Comparison of ENCODE assay signal across 14 mouse cellular contexts in genomic region chr4:101552372-101552771, GRCm38 (mm10). TPM values are rescaled to one million over a fixed set of nuclear protein-coding genes. Genes with fewer than 3 reads are reported as not detected.
A peak's percentile ranks its signal among the peaks of the same experiment; 100 is the strongest.
DNase-seq lines count a peak whose midpoint lies in the region; ATAC-seq and TF ChIP-seq lines count a peak whose summit lies in the region.
"Had no signal": no experiment of that assay in that cellular context is flagged by ENCODE, and none has a peak within 500 bp of the region (broad histone marks: within the 10 kb centered on the region; RNA-seq: fewer than 3 reads in every experiment).

No protein-coding gene starts in this region.

- no peak overlapping the region for H3K4me3 ChIP-seq in embryonic facial prominence, embryonic 14.5 days (ENCODE audit: low read depth, low read length)
- H3K4me3 ChIP-seq in embryonic facial prominence, embryonic 10.5 days = no peak overlapping the region
- no peak overlapping the region for H3K4me3 ChIP-seq in left cerebral cortex, adult 2 months
- H3K4me3 ChIP-seq in hindbrain, embryonic 15.5 days = peak overlapping the region; percentile 66
- peak overlapping the region; percentile 62 for H3K4me3 ChIP-seq in neural tube, embryonic 13.5 days
- H3K4me3 ChIP-seq: limb, embryonic 12.5 days had no signal

- no peaks in the 10 kb centered on the region for H3K9me3 ChIP-seq in embryonic facial prominence, embryonic 14.5 days (ENCODE audit: control insufficient read depth, low read length)
- H3K9me3 ChIP-seq in embryonic facial prominence, embryonic 10.5 days = no peaks in the 10 kb centered on the region
- H3K9me3 ChIP-seq in hindbrain, embryonic 15.5 days = no peaks in the 10 kb centered on the region
- no peaks in the 10 kb centered on the region for H3K9me3 ChIP-seq in neural tube, embryonic 13.5 days
- H3K9me3 ChIP-seq: limb, embryonic 12.5 days had no signal

- intact Hi-C loops in left cerebral cortex, adult 2 months (cut with DNase I) = loop anchor here (5.0 kb wide), 1 partner anchor 55 kb away; no protein-coding TSS in a partner anchor

- H3K4me2 ChIP-seq in embryonic facial prominence, embryonic 14.5 days (ENCODE audit: low read depth, low read length) = no peak overlapping the region
- peak overlapping the region; percentile 68 for H3K4me2 ChIP-seq in hindbrain, embryonic 15.5 days
- peak overlapping the region; percentile 74 for H3K4me2 ChIP-seq in neural tube, embryonic 13.5 days
- H3K4me2 ChIP-seq: limb, embryonic 12.5 days had no signal

- H3K9ac ChIP-seq in embryonic facial prominence, embryonic 14.5 days (ENCODE audit: low read depth, low read length) = no peak overlapping the region
- 0 out of 2 replicates have a peak overlapping the region, but pooled peaks have one; percentile 25 for H3K9ac ChIP-seq in hindbrain, embryonic 15.5 days
- peak overlapping the region; percentile 44; the same call in 1 of the 2 replicates for H3K9ac ChIP-seq in neural tube, embryonic 13.5 days
- H3K9ac ChIP-seq: limb, embryonic 12.5 days had no signal

- no peak overlapping the region for H3K27ac ChIP-seq in embryonic facial prominence, embryonic 14.5 days (replicated peaks; ENCODE audit: low read depth, low read length)
- H3K27ac ChIP-seq in embryonic facial prominence, embryonic 10.5 days (replicated peaks) = no peak overlapping the region
- H3K27ac ChIP-seq in left cerebral cortex, adult 2 months = peak overlapping the region; percentile 86; the same call in 1 of the 2 replicates
- no peak overlapping the region for H3K27ac ChIP-seq in hindbrain, embryonic 15.5 days (replicated peaks)
- no peak overlapping the region for H3K27ac ChIP-seq in neural tube, embryonic 13.5 days (replicated peaks)
- H3K27ac ChIP-seq: limb, embryonic 12.5 days had no signal

- no peak for TF ChIP-seq CTCF in left cerebral cortex, adult 2 months (IDR thresholded peaks at IDR 0.05)

- no peaks in the 10 kb centered on the region for H3K36me3 ChIP-seq in embryonic facial prominence, embryonic 14.5 days (ENCODE audit: control insufficient read depth, insufficient read depth, low read length)
- H3K36me3 ChIP-seq in embryonic facial prominence, embryonic 10.5 days (replicated peaks) = no peaks in the 10 kb centered on the region
- H3K36me3 ChIP-seq in hindbrain, embryonic 15.5 days = no peaks in the 10 kb centered on the region
- H3K36me3 ChIP-seq in neural tube, embryonic 13.5 days = no peaks in the 10 kb centered on the region
- H3K36me3 ChIP-seq: limb, embryonic 12.5 days had no signal

- WGBS in embryonic facial prominence, embryonic 14.5 days = 17% methylated on average over 5 of the region's 5 CpGs
- WGBS in embryonic facial prominence, embryonic 10.5 days = 21% methylated on average over 5 of the region's 5 CpGs
- 10% methylated on average over 5 of the region's 5 CpGs for WGBS in hindbrain, embryonic 15.5 days
- 22% methylated on average over 5 of the region's 5 CpGs for WGBS in neural tube, embryonic 13.5 days

- peaks cover 23% of the 10 kb centered on the region for H3K27me3 ChIP-seq in embryonic facial prominence, embryonic 14.5 days (replicated peaks; ENCODE audit: control insufficient read depth, insufficient read depth, low read length)
- H3K27me3 ChIP-seq in embryonic facial prominence, embryonic 10.5 days (replicated peaks; ENCODE audit: low read depth, poor library complexity, severe bottlenecking) = peaks cover 38% of the 10 kb centered on the region
- no peaks in the 10 kb centered on the region for H3K27me3 ChIP-seq in hindbrain, embryonic 15.5 days
- no peaks in the 10 kb centered on the region; the same call in 1 of the 2 replicates for H3K27me3 ChIP-seq in neural tube, embryonic 13.5 days

- no peak for ATAC-seq in embryonic facial prominence, embryonic 14.5 days (ENCODE audit: low read depth)
- no peak for ATAC-seq in hindbrain, embryonic 15.5 days (ENCODE audit: low FRiP score, low read depth)
- no peak for ATAC-seq in neural tube, embryonic 13.5 days (ENCODE audit: low read depth)

- DNase-seq in embryonic facial prominence, embryonic 14.5 days (ENCODE audit: low spot score) = peak; percentile 12
- DNase-seq in embryonic facial prominence, embryonic 10.5 days (ENCODE audit: low spot score) = no peak
- peak in 1 of 2 experiments; percentile 25 for DNase-seq in left cerebral cortex, adult 2 months (ENCODE audit: extremely low spot score in 1 of 2, low spot score in 2 of 2)
- DNase-seq in left cerebral cortex, adult 11 months (ENCODE audit: low spot score) = no peak
- DNase-seq in layer of hippocampus, adult 18-20 months (ENCODE audit: low spot score in 2 of 2) = no peak
- no peak for DNase-seq in spleen, postnatal 10 days (ENCODE audit: low spot score in 2 of 2)
- DNase-seq: adrenal gland, postnatal 14 days; cerebellum, adult 11-12 months; heart, postnatal 10 days; kidney, adult 8-10 months; thymus, postnatal 14 days had no signal

- 0 out of 2 replicates have a peak, but pooled peaks cover 12% of the 10 kb centered on the region for H3K4me1 ChIP-seq in embryonic facial prominence, embryonic 14.5 days (ENCODE audit: control insufficient read depth, insufficient read depth, low read length)
- H3K4me1 ChIP-seq in embryonic facial prominence, embryonic 10.5 days = peaks cover 16% of the 10 kb centered on the region
- peaks cover 39% of the 10 kb centered on the region for H3K4me1 ChIP-seq in hindbrain, embryonic 15.5 days (replicated peaks)
- H3K4me1 ChIP-seq in neural tube, embryonic 13.5 days (replicated peaks) = peaks cover 38% of the 10 kb centered on the region

RNA-seq across cellular contexts. Expression of gene Dnajc6, which starts 55.9 kb away (rescaled TPM):
- 4.4 and 4.8 TPM in 2 replicates for polyA plus RNA-seq in embryonic facial prominence, embryonic 14.5 days (2014; fragmentation: Nextera tagmentation; extraction: Ambion mirVana)
- 1.5 and 1.6 TPM in 2 replicates for polyA plus RNA-seq in embryonic facial prominence, embryonic 10.5 days (2016; fragmentation: Nextera tagmentation; extraction: Ambion mirVana)
- total RNA-seq in left cerebral cortex, adult 2 months (2021) = 100 to 1,000 TPM; 291 to 320 TPM
- 59.3 and 60.4 TPM in 2 replicates for polyA plus RNA-seq in hindbrain, embryonic 15.5 days (2015; fragmentation: Nextera tagmentation; extraction: Ambion mirVana)
- 34.1 and 34.2 TPM in 2 replicates for polyA plus RNA-seq in neural tube, embryonic 13.5 days (2015; fragmentation: Nextera tagmentation; extraction: Ambion mirVana)
- 100 to 1,000 TPM; 287 to 314 TPM for total RNA-seq in layer of hippocampus, adult 18-20 months (2021)

Comparison
In these comparisons a context has a peak if more than half of its experiments do, and no peak if none do; other contexts are left out.
1. H3K4me3 ChIP-seq: peak in hindbrain, embryonic 15.5 days (single experiment) and neural tube, embryonic 13.5 days (single experiment); none in embryonic facial prominence, embryonic 14.5 days (single experiment), embryonic facial prominence, embryonic 10.5 days (single experiment) and left cerebral cortex, adult 2 months (single experiment).